Mouse (Mus musculus): Measurements from ENCODE around the gene Tmem171. TPM values are rescaled to one million over a fixed set of nuclear protein-coding genes. Genes with fewer than 3 reads are reported as not detected.

The Tmem171 gene
- polyA plus RNA-seq, 2 experiments = 0.12 TPM; not detected in 1

DNA sequence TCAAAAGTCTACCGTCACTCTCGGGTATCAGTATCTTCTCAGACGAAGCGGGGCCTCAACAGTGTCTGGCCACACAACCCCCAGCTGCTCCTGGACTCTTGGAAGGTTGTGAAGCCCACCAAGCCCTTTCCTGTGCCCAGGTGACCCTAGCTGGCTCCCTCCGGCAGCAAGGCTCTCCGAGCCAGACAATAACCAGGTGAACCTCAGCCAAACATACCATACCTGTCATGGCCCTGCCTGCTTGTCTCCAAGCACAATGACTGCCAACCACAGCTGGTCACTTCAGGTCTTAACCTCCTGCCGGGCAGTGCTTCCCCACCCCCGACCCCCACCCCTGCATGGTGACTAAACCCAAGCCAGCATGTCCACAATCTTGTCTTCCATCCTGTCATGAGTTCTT, 7.7 kb upstream of the Tmem171 start:
- ATAC-seq (ENCODE audit: insufficient read depth) = no peak
- TF ChIP-seq EP300 (IDR thresholded peaks at IDR 0.05; ENCODE audit: low read depth) (no peak), CTCF (IDR thresholded peaks at IDR 0.05; ENCODE audit: low read depth) (no peak)
- WGBS (ENCODE audit: insufficient replicate concordance) = 72% methylated on average over 8 of the region's 8 CpGs

DNA sequence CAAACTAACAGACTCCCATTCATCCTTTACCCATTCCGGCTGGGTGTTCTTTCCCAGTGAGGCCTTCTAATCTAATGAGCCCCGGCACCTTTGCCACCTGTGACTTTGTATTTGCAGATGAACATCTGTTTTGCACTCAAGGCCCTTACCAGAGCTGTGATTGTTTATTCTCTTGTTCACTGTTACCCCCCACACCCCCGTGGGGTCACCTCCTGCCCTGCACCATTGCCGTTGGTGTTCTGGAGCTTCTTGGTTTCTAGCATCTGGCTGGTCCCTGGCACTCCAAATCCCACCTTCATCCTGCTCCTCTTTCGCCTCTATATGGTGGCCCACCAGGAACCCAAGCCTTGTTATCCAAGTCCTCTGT, 6.7 kb upstream of the Tmem171 start:
- no peaks in the 10 kb centered on the region for H3K36me3 ChIP-seq (replicated peaks; ENCODE audit: control insufficient read depth, insufficient read depth, low read depth)
- H3K4me3 ChIP-seq (ENCODE audit: insufficient read depth in 1 of 2, low read depth in 2 of 2, low read length in 2 of 2) = no peak overlapping the region
- H3K4me2 ChIP-seq (ENCODE audit: low read depth) = no peak overlapping the region
- no peaks in the 10 kb centered on the region for H3K9me3 ChIP-seq (ENCODE audit: control insufficient read depth, low read length)
- DNase-seq (ENCODE audit: low read depth in 3 of 3, low spot score in 3 of 3) = no peak
- no peaks in the 10 kb centered on the region for H3K4me1 ChIP-seq (replicated peaks; ENCODE audit: control insufficient read depth in 2 of 2, insufficient read depth in 2 of 2, low read length in 1 of 2)
- no peak overlapping the region for H3K9ac ChIP-seq (replicated peaks)
- H3K27ac ChIP-seq = no peak overlapping the region
- H3K27me3 ChIP-seq (ENCODE audit: control insufficient read depth, insufficient read depth, low read length) = no peaks in the 10 kb centered on the region; the same call in 1 of the 2 replicates
- WGBS (ENCODE audit: insufficient replicate concordance) = 67% methylated on average over 5 of the region's 5 CpGs
- no peak for TF ChIP-seq EP300 (IDR thresholded peaks at IDR 0.05; ENCODE audit: low read depth)
- no peak for TF ChIP-seq CTCF (IDR thresholded peaks at IDR 0.05; ENCODE audit: low read depth)
- no peak for ATAC-seq (ENCODE audit: insufficient read depth)

More for the DNA sequence above, 7.7 kb upstream of the Tmem171 start:
- no peak overlapping the region for H3K9ac ChIP-seq (replicated peaks)
- no peaks in the 10 kb centered on the region for H3K27me3 ChIP-seq (ENCODE audit: control insufficient read depth, insufficient read depth, low read length)
- no peak overlapping the region for H3K4me3 ChIP-seq (ENCODE audit: insufficient read depth in 1 of 2, low read depth in 2 of 2, low read length in 2 of 2)
- H3K4me1 ChIP-seq (replicated peaks; ENCODE audit: control insufficient read depth in 2 of 2, insufficient read depth in 2 of 2, low read length in 1 of 2) = no peaks in the 10 kb centered on the region
- no peaks in the 10 kb centered on the region for H3K36me3 ChIP-seq (replicated peaks; ENCODE audit: control insufficient read depth, insufficient read depth, low read depth)
- H3K9me3 ChIP-seq (ENCODE audit: control insufficient read depth, low read length) = no peaks in the 10 kb centered on the region
- no peak overlapping the region for H3K4me2 ChIP-seq (ENCODE audit: low read depth)
- H3K27ac ChIP-seq = no peak overlapping the region
- no peak for DNase-seq (ENCODE audit: low read depth in 3 of 3, low spot score in 3 of 3)

GRCm38 (mm10) chr13:98700661-98701308, 6.2 kb upstream of the Tmem171 start:
- 63% methylated on average over 10 of the region's 10 CpGs for WGBS (ENCODE audit: insufficient replicate concordance)
- Histone ChIP-seq H3K9me3 (ENCODE audit: control insufficient read depth, low read length) (no peaks in the 10 kb centered on the region), H3K36me3 (replicated peaks; ENCODE audit: control insufficient read depth, insufficient read depth, low read depth) (no peaks in the 10 kb centered on the region), H3K27ac (no peak overlapping the region), H3K4me1 (replicated peaks; ENCODE audit: control insufficient read depth in 2 of 2, insufficient read depth in 2 of 2, low read length in 1 of 2) (no peaks in the 10 kb centered on the region), H3K9ac (replicated peaks) (no peak overlapping the region), H3K27me3 (ENCODE audit: control insufficient read depth, insufficient read depth, low read length) (peaks cover 2% of the 10 kb centered on the region), H3K4me2 (ENCODE audit: low read depth) (no peak overlapping the region), H3K4me3 (ENCODE audit: insufficient read depth in 1 of 2, low read depth in 2 of 2, low read length in 2 of 2) (no peak overlapping the region)
- no peak for ATAC-seq (ENCODE audit: insufficient read depth)
- no peak for TF ChIP-seq EP300 (IDR thresholded peaks at IDR 0.05; ENCODE audit: low read depth)
- TF ChIP-seq CTCF (IDR thresholded peaks at IDR 0.05; ENCODE audit: low read depth) = no peak
- DNase-seq (ENCODE audit: low read depth in 3 of 3, low spot score in 3 of 3) = no peak

DNA sequence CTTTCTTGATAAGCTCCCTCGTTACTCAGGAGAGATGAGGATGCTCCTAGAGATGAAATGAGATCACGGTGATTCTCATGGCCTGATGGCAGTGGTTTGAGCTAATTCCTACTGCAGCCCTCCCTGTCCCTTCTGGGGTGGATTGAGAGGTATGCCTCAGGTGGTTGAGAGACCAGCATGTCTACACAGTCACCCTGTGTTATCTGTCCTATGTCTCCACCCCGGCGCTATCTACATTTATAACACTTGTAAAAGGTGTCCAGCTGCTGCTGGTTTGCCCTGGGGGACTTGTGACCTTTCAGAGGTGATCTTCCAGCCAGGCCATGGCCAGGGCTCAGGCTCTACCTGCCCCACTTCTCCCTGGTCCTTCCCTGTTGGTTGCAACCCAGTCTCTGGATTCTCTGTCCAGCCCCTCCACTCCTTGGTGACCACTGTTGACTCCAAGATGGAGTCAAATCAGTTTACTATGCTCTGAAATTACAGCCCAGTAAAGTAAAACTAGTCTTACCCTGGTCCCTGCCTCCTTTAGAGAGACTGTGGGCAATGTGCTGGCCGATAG, 5.4 kb upstream of the Tmem171 start:
- DNase-seq (ENCODE audit: low read depth in 3 of 3, low spot score in 3 of 3) (no peak), ATAC-seq (ENCODE audit: insufficient read depth) (no peak)
- H3K36me3 ChIP-seq (replicated peaks; ENCODE audit: control insufficient read depth, insufficient read depth, low read depth) = no peaks in the 10 kb centered on the region
- no peak overlapping the region for H3K4me3 ChIP-seq (ENCODE audit: insufficient read depth in 1 of 2, low read depth in 2 of 2, low read length in 2 of 2)
- H3K9ac ChIP-seq (replicated peaks) = no peak overlapping the region
- WGBS (ENCODE audit: insufficient replicate concordance) = 51% methylated on average over 5 of the region's 5 CpGs
- H3K4me2 ChIP-seq (ENCODE audit: low read depth) = no peak overlapping the region
- no peaks in the 10 kb centered on the region for H3K9me3 ChIP-seq (ENCODE audit: control insufficient read depth, low read length)
- no peak overlapping the region for H3K27ac ChIP-seq
- H3K27me3 ChIP-seq (ENCODE audit: control insufficient read depth, insufficient read depth, low read length) = peaks cover 9% of the 10 kb centered on the region
- H3K4me1 ChIP-seq (replicated peaks; ENCODE audit: control insufficient read depth in 2 of 2, insufficient read depth in 2 of 2, low read length in 1 of 2) = no peaks in the 10 kb centered on the region
- TF ChIP-seq EP300 (IDR thresholded peaks at IDR 0.05; ENCODE audit: low read depth) = no peak
- TF ChIP-seq CTCF (IDR thresholded peaks at IDR 0.05; ENCODE audit: low read depth) = no peak

DNA sequence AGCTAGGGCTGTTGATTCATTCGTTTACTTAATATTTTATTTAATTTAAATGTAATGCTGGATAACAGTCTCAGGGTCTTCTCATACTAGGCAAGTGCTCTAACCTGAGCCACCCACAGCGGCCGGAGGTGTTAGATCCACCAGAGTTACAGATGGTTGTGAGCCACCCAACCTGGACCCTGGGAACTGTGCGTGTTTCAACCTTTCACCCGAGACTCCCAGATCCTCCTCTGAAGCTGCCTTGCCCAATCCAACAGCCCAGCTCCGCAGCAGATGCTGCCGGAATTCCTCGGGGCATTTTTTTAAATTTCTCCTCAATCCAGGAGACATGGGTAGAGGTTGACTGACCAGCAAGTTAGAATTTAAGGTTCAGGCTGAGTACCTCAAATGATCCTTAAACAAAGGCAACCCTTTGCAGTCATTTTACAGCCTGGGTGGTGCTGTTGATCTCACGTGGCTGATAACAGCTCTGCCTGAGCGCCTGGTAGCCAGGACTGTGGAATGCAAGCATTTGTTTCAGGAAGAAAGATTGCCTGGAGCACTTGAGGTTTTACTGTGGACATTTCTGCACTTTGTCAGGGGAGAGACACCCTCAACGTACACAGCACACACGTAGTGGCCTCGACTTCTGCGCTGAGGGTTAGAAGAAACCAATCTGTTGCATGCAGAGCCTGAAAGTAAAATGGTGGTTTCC, 4.6 kb upstream of the Tmem171 start:
- no peaks in the 10 kb centered on the region for H3K4me1 ChIP-seq (replicated peaks; ENCODE audit: control insufficient read depth in 2 of 2, insufficient read depth in 2 of 2, low read length in 1 of 2)
- H3K9ac ChIP-seq (replicated peaks) = no peak overlapping the region
- no peak overlapping the region for H3K27ac ChIP-seq
- H3K27me3 ChIP-seq (ENCODE audit: control insufficient read depth, insufficient read depth, low read length) = peaks cover 18% of the 10 kb centered on the region
- H3K4me2 ChIP-seq (ENCODE audit: low read depth) = no peak overlapping the region
- no peaks in the 10 kb centered on the region for H3K9me3 ChIP-seq (ENCODE audit: control insufficient read depth, low read length)
- TF ChIP-seq EP300 (IDR thresholded peaks at IDR 0.05; ENCODE audit: low read depth) = no peak
- no peak for TF ChIP-seq CTCF (IDR thresholded peaks at IDR 0.05; ENCODE audit: low read depth)
- no peaks in the 10 kb centered on the region for H3K36me3 ChIP-seq (replicated peaks; ENCODE audit: control insufficient read depth, insufficient read depth, low read depth)
- WGBS (ENCODE audit: insufficient replicate concordance) = 46% methylated on average over 14 of the region's 14 CpGs
- no peak for DNase-seq (ENCODE audit: low read depth in 3 of 3, low spot score in 3 of 3)
- H3K4me3 ChIP-seq (ENCODE audit: insufficient read depth in 1 of 2, low read depth in 2 of 2, low read length in 2 of 2) = no peak overlapping the region
- ATAC-seq (ENCODE audit: insufficient read depth) = no peak
